Mouse (Mus musculus) Muller cell, postnatal 12 days (primary cell): Measurements from ENCODE around the gene Dync2li1.

Experiments
- DNase-seq: peaks from one replicate; pipeline ENCODE4 v3.0.0-alpha.2; 2015; ENCODE audit errors: inconsistent ontology term

Dync2li1 gene

DNA sequence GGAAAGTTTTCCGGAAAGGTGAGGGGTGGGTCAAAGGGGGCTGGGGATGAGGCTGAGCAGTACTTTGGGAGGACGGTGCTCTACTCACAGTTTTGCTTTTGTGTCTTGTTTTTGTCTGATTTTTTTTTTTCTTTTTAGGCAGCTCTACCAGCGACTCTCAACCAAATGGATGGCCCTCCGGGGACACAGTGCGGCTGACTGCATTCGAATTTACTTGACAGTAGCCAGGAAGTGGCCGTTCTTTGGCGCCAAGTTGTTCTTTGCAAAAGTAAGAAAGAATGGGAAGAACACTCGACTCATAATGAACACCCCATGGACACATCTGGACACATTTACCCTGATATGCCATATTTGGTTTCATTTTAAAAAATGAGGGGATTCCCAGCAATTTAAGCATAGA lies 14.8 kb upstream of the Dync2li1 start:
- no peak for DNase-seq

GRCm38 (mm10) chr17:84611971-84612370 lies 14.3 kb upstream of the Dync2li1 start:
- DNase-seq = no peak

GRCm38 (mm10) chr17:84615811-84616210 lies 10.5 kb upstream of the Dync2li1 start:
- DNase-seq = no peak

DNA sequence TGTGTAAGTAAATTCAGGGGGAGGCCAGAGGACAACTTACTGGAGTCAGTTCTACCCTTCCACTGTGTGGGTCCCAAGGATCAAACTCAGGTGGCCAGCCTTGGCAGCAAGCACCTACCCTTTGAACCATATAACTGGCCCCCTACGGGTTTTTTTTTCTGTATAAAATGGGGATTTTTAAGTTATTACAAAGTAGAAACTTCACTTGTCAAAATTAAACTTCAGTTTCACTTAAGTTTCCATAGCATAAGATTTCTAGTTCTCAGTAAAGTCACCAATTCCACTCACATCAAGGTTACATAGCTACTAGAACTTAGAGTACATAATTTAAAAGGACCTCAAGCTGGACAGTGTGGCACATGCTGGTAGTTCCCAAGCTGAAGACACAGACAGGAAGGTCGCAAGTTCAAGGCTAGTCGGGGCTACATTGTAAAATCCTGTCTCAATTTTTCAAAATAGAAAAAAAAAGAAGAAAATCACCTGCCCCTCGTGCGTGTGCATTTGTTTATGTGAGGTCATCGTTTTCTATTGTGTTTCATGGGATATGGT lies 9.7 kb upstream of the Dync2li1 start:
- DNase-seq = no peak

GRCm38 (mm10) chr17:84617953-84618352 lies 8.3 kb upstream of the Dync2li1 start:
- DNase-seq = no peak

DNA sequence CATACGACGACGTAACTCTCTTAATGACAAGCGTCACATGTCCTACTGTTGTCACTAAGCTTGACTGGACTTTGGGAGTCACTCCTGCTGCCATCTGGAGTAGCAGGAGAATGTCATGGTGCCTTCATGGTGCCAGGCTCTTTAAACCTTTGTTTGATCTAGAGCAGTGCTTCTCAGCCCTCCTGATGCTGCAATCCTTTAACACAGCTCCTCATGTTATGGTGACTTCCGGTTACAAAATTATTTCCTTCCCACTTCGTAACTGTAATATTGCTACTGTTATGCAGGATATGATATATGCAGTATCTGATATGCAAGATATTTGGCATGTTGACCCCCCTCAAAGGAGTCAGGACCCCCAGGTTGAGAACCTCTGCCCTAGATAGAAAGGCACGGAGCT lies 7.2 kb upstream of the Dync2li1 start:
- DNase-seq = no peak

- peak; percentile 82 for DNase-seq
These were observed 6.2 kb upstream of the Dync2li1 start for GRCm38 (mm10) chr17:84620076-84620475.

DNA sequence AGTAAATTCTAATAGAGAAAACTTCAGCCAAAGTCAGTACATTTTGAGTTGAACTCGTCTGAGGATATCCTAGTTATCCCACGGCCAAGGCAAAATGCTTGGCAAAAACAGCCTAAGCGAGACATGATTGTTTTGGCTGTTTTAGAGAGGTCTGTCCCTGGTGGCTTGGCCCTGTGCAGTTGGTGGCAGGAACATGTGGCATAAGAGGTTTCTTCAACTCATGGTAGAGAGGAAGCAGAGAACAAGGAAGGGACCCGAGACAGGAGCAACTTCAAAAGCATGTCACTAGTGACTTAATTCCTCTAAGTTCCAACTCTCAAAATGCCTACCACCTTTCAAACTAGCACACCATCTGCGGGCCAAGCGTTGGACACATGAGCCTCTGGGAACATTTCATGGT lies 5.7 kb upstream of the Dync2li1 start:
- DNase-seq = no peak

- no peak for DNase-seq
These were observed 5.1 kb upstream of the Dync2li1 start for GRCm38 (mm10) chr17:84621209-84621608.

- DNase-seq = no peak
These were observed 4.3 kb upstream of the Dync2li1 start for GRCm38 (mm10) chr17:84622028-84622427.

GRCm38 (mm10) chr17:84622873-84623272 lies 3.4 kb upstream of the Dync2li1 start:
- no peak for DNase-seq

DNA sequence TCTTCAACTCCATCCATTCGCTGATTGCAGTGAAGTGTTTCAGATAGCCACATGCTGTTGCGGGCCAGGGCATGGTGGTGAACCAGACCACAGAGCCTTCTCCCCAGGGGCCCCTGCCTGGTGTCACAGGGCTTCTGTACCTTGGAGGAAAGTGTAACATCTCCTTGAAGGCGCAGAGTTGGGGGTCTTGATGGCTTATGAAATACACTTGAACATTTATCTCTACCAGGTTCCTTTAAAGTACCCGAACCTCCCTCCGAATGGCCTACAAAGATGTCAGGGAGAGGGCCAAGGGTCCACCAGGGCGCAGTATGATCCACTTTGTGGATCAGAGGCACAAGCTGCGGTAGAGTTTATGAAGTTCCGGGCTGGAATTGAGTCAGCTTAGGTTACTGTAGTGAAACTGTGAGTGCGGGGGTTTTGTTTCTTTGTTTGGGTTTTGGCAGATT lies 585 bp downstream of the Dync2li1 start:
- DNase-seq = peak; percentile 53

DNA sequence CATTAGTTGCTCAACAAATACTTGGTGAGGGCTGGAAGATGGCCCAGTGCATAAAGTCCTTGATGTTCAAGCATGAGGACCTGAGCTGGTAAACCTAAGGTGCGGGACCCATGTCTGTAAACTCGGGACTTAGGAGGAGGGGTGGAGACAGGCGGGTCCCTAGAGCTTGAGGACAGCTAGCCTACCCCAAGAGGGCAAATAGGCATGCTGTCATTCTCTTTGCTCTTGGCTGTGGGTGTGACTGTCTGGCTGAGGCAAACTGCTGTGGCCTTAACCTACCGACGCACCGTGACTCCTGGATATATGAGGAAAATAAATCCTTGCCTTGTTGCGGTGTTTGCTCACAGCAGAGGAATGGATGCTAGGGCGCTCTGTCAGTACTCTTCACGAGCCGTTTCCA lies 1.4 kb downstream of the Dync2li1 start:
- DNase-seq = no peak

- no peak for DNase-seq
These were observed 2.3 kb downstream of the Dync2li1 start for GRCm38 (mm10) chr17:84628611-84629010.

- DNase-seq = no peak
These were observed 5.5 kb downstream of the Dync2li1 start for GRCm38 (mm10) chr17:84631836-84632235.

DNA sequence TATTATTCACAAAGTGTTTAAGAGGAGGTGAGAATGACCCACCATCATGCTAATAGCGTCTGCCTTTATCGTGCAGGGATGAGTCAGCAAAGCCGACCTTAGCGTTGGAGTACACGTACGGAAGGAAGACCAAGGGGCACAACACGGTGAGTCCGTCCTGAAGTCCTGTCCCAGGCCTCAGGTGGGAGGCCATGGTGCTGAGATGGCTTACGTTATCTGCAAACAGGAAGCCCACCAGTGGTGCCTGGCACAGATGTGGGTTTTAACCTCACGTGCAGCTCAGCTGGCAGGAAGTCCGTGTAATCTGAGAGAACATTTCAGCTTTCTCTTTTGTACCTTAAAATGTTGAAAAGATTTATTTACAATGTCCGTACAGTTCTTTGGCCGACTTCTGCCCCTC lies 7.1 kb downstream of the Dync2li1 start:
- no peak for DNase-seq

DNA sequence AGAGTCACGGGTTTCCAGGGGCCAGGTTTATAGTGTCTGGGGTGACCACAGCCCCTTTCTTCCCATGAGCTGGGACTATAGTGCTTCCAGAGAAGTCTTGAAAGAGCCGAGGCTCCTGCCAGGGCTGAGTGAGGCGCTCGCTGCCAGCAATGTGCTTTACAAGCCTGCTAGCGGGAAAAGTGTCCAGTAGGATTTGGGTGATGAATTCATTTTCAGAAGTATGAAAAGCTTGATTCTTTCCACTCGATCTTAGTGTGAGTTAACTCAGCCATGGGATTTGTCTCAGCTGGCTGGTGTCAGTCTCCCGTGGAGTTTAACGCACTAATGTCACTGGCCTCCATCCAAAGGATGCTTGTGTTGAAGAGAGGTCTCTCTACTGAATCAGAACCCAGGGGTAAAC lies 10.0 kb downstream of the Dync2li1 start:
- peak; percentile 82 for DNase-seq

GRCm38 (mm10) chr17:84637971-84638370 lies 11.7 kb downstream of the Dync2li1 start:
- DNase-seq = no peak

- no peak for DNase-seq
These were observed 13.6 kb downstream of the Dync2li1 start for GRCm38 (mm10) chr17:84639796-84640378.

DNA sequence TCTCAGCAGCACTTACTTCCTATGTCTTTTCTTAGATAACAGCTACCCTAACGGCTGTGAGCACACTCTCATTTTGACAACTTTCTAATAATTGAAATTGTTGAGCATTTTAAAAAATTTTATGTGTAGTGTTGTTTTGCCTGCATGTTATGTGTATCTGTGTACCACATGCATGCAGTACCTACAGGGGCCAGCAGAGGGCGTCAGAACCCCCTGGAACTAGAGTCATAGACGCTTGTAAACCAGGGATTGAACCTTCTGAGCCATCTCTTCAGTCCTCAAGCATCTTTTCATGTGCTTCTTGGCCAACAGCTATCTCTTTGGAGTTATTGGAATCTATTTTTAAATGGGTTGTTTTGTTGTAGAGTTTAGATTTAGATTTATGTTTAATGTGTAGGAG lies 15.6 kb downstream of the Dync2li1 start:
- DNase-seq = no peak

- no peak for DNase-seq
These were observed 16.0 kb downstream of the Dync2li1 start for GRCm38 (mm10) chr17:84642324-84642723.

GRCm38 (mm10) chr17:84644292-84645050 lies 18.2 kb downstream of the Dync2li1 start:
- no peak for DNase-seq

- no peak for DNase-seq
These were observed 18.8 kb downstream of the Dync2li1 start for GRCm38 (mm10) chr17:84645119-84645518.
